Mouse (Mus musculus) heart, embryonic 15.5 days (tissue): Measurements from ENCODE around the gene Ctnnd2. TPM values are rescaled to one million over a fixed set of nuclear protein-coding genes. Genes with fewer than 3 reads are reported as not detected.
"Not testable (repeated sequence)": the region's sequence is repeated elsewhere in the genome, so short reads cannot be mapped to it uniquely, and the experiment has no call there.

Experiments
- ATAC-seq: fragments of 200-750 bp; cut with Nextera tagmentation; replicated peaks from 2 replicates; pipeline ENCODE4 v1.8.0; 2017; ENCODE audit warnings: low read depth, moderate TSS enrichment; ENCODE audit not compliant: insufficient number of reproducible peaks, insufficient read depth, low FRiP score
- H3K27ac ChIP-seq: fragments of 300-500 bp; sonication (generic); 2 replicates; pipeline ENCODE4 v1.5.1; 2015; ENCODE audit warnings: mild to moderate bottlenecking, inconsistent platforms
- H3K27me3 ChIP-seq: fragments of 300-500 bp; sonication (generic); 2 replicates; pipeline ENCODE4 v1.6.1; 2015; ENCODE audit warnings: inconsistent platforms
- H3K36me3 ChIP-seq: fragments of 300-500 bp; sonication (generic); 2 replicates; pipeline ENCODE4 v1.6.1; 2015; ENCODE audit warnings: mild to moderate bottlenecking, inconsistent platforms
- H3K4me1 ChIP-seq: fragments of 300-500 bp; sonication (generic); replicated peaks from 2 replicates; pipeline ENCODE4 v1.6.1; 2015; ENCODE audit warnings: inconsistent platforms
- H3K4me2 ChIP-seq: fragments of 300-500 bp; sonication (generic); 2 replicates; pipeline ENCODE4 v1.6.1; 2015; ENCODE audit warnings: inconsistent platforms, mild to moderate bottlenecking, moderate library complexity
- H3K4me3 ChIP-seq: fragments of 300-500 bp; sonication (generic); 2 replicates; pipeline ENCODE4 v1.5.1; 2015; ENCODE audit warnings: mild to moderate bottlenecking, inconsistent platforms
- H3K9ac ChIP-seq: fragments of 300-500 bp; sonication (generic); 2 replicates; pipeline ENCODE4 v1.6.1; 2015; ENCODE audit warnings: mild to moderate bottlenecking, inconsistent platforms
- H3K9me3 ChIP-seq: fragments of 300-500 bp; sonication (generic); replicated peaks from 2 replicates; pipeline ENCODE4 v1.6.1; 2016; ENCODE audit warnings: inconsistent platforms
- WGBS: fragments of 180-500 bp; shearing (Covaris S2); methylation state at CpG from one replicate; pipeline ENCODE4 v1.1.7; 2015; ENCODE audit warnings: mixed read lengths; 5-methylcytosine and 5-hydroxymethylcytosine counted together
- polyA plus RNA-seq: library from polyadenylated mRNA; unstranded; fragments of >200 nt; fragmentation: Nextera tagmentation; extraction: Ambion mirVana; gene quantifications from 2 replicates; pipeline ENCODE4 v1.2.1, GENCODE M21; 2015

Gene Ctnnd2
- 1.0 and 2.2 TPM in 2 replicates for polyA plus RNA-seq

- peak; percentile 73 for ATAC-seq
- H3K36me3 ChIP-seq = no peaks in the 10 kb centered on the region
- no peaks in the 10 kb centered on the region for H3K9me3 ChIP-seq
- peak within 1 kb of the TSS; percentile 98 for H3K4me2 ChIP-seq
- peak within 1 kb of the TSS; percentile 72 for H3K4me3 ChIP-seq
- peaks cover 18% of the 10 kb centered on the region for H3K4me1 ChIP-seq
- peak within 1 kb of the TSS; percentile 45 for H3K9ac ChIP-seq
- H3K27ac ChIP-seq = no peak within 1 kb of the TSS
- under 1% methylated on average over 97 of the region's 136 CpGs for WGBS
- peaks cover 52% of the 10 kb centered on the region for H3K27me3 ChIP-seq
Measured at GRCm38 (mm10) chr15:30172391-30173281, at the start of gene Ctnnd2. Ctnnd2 (plus strand) TSS chr15:30172593.

GRCm38 (mm10) chr15:30130705-30131104 is 41.7 kb upstream of the Ctnnd2 start:
- H3K4me1 ChIP-seq = no peaks in the 10 kb centered on the region
- 66% methylated on average over 6 of the region's 6 CpGs for WGBS
- H3K4me2 ChIP-seq = no peak overlapping the region
- no peak overlapping the region for H3K9ac ChIP-seq
- no peak for ATAC-seq
- H3K4me3 ChIP-seq = no peak overlapping the region
- no peaks in the 10 kb centered on the region for H3K36me3 ChIP-seq
- no peak overlapping the region for H3K27ac ChIP-seq
- no peaks in the 10 kb centered on the region for H3K27me3 ChIP-seq
- no peaks in the 10 kb centered on the region for H3K9me3 ChIP-seq

- H3K4me1 ChIP-seq, H3K4me2 ChIP-seq, ATAC-seq, H3K4me3 ChIP-seq, H3K27me3 ChIP-seq, H3K27ac ChIP-seq, H3K9ac ChIP-seq, H3K9me3 ChIP-seq, H3K36me3 ChIP-seq: not testable (repeated sequence)
- WGBS = 50% methylated on average over 1 of the region's 1 CpGs
Measured at GRCm38 (mm10) chr15:30139626-30140025, 32.8 kb upstream of the Ctnnd2 start.

- H3K9ac ChIP-seq = no peak overlapping the region
- H3K4me3 ChIP-seq = no peak overlapping the region
- H3K4me1 ChIP-seq = no peaks in the 10 kb centered on the region
- H3K9me3 ChIP-seq = no peaks in the 10 kb centered on the region
- no peak overlapping the region for H3K27ac ChIP-seq
- no peak for ATAC-seq
- H3K36me3 ChIP-seq = no peaks in the 10 kb centered on the region
- 72% methylated on average over 2 of the region's 2 CpGs for WGBS
- no peaks in the 10 kb centered on the region for H3K27me3 ChIP-seq
- H3K4me2 ChIP-seq = no peak overlapping the region
Measured at GRCm38 (mm10) chr15:30145413-30145812, 27.0 kb upstream of the Ctnnd2 start.

DNA sequence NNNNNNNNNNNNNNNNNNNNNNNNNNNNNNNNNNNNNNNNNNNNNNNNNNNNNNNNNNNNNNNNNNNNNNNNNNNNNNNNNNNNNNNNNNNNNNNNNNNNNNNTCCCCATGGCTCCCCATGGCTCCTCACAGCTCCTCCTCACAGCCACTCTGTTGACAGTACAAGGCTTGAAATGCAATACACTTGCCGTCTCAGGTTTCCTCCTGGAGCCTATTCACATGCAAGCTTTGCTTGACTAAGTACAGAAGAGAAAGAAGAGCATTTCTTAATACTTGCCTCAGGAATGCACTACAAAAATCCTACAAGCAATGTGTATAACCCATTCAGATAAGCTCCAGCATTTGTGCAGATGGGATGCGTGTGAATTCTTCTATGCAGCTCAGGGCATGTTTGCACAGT is 20.2 kb upstream of the Ctnnd2 start:
- ATAC-seq = no peak
- no peaks in the 10 kb centered on the region for H3K9me3 ChIP-seq
- 35% methylated on average over 2 of the region's 2 CpGs for WGBS

GRCm38 (mm10) chr15:30157975-30158374 is 14.4 kb upstream of the Ctnnd2 start:
- H3K27me3 ChIP-seq = no peaks in the 10 kb centered on the region
- ATAC-seq = no peak
- no peaks in the 10 kb centered on the region for H3K36me3 ChIP-seq
- H3K4me1 ChIP-seq = no peaks in the 10 kb centered on the region
- no peak overlapping the region for H3K4me2 ChIP-seq
- H3K9ac ChIP-seq = no peak overlapping the region
- 89% methylated on average over 1 of the region's 1 CpGs for WGBS
- no peak overlapping the region for H3K27ac ChIP-seq
- no peak overlapping the region for H3K4me3 ChIP-seq
- no peaks in the 10 kb centered on the region for H3K9me3 ChIP-seq

More for the DNA sequence above, 20.2 kb upstream of the Ctnnd2 start:
- no peak overlapping the region for H3K9ac ChIP-seq
- no peak overlapping the region for H3K27ac ChIP-seq
- H3K4me1 ChIP-seq = no peaks in the 10 kb centered on the region
- no peaks in the 10 kb centered on the region for H3K36me3 ChIP-seq
- no peak overlapping the region for H3K4me3 ChIP-seq
- H3K27me3 ChIP-seq = no peaks in the 10 kb centered on the region
- no peak overlapping the region for H3K4me2 ChIP-seq

DNA sequence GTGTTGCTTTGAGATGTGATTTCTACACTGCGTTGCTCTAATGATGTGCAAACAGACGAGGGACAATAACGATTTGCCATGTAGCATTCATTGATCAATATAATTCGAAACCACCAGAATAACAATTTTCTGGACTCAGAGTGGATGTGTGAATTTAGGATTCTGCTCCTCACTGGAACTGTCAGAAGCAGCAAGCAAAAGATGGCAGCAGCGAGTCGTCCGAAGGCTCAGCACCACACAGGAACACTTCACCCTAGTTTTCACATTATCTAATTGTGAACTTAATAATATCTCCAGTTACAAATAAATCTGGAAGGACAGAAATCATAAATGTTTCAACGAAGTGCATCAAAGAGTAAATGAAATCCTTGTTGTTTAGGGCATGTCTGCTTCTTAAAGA is 2.4 kb upstream of the Ctnnd2 start:
- Histone ChIP-seq H3K36me3 (no peaks in the 10 kb centered on the region), H3K4me3 (no peak overlapping the region), H3K9ac (no peak overlapping the region), H3K4me2 (no peak overlapping the region), H3K9me3 (no peaks in the 10 kb centered on the region), H3K4me1 (peaks cover 18% of the 10 kb centered on the region), H3K27me3 (peaks cover 50% of the 10 kb centered on the region), H3K27ac (no peak overlapping the region)
- WGBS = 60% methylated on average over 8 of the region's 8 CpGs
- ATAC-seq = no peak

DNA sequence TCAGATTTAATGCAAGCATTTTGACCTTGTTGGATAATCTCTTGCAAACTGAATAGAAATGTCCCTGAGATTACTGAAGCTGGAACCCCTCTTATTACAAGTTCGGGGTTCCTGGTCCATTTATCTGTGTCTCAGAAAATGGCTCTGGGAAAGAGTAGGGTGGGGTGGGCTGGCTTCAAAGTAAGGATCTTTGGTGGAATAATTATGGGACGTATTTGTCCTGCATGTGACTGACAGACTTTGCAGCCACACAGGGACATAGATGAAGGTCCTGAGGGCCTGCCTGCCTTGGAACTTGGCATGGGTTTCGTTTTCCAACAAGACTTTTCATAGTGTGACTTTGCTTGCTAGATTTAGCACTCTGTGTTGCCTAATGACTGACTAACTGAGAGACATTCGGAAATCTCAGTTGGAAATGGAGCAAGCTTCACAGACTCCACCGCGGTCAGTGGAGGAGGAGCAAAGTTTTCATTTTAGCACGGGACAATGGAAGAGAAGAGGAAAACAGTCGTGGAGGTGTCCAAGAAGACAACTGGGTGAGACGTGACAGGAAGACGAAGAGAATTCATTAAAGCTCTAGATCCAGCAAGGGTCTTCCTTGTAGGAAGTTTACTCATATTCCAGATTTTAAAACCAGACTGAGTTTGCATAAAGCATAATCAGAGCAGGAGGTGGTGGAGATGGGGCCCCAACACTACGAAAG is 749 bp upstream of the Ctnnd2 start:
- 19% methylated on average over 11 of the region's 11 CpGs for WGBS
- H3K4me3 ChIP-seq = peak overlapping the region; percentile 72
- no peak for ATAC-seq
- no peak overlapping the region for H3K27ac ChIP-seq
- peaks cover 18% of the 10 kb centered on the region for H3K4me1 ChIP-seq
- no peaks in the 10 kb centered on the region for H3K9me3 ChIP-seq
- no peak overlapping the region for H3K9ac ChIP-seq
- H3K36me3 ChIP-seq = no peaks in the 10 kb centered on the region
- H3K4me2 ChIP-seq = peak overlapping the region; percentile 98
- peaks cover 52% of the 10 kb centered on the region for H3K27me3 ChIP-seq

DNA sequence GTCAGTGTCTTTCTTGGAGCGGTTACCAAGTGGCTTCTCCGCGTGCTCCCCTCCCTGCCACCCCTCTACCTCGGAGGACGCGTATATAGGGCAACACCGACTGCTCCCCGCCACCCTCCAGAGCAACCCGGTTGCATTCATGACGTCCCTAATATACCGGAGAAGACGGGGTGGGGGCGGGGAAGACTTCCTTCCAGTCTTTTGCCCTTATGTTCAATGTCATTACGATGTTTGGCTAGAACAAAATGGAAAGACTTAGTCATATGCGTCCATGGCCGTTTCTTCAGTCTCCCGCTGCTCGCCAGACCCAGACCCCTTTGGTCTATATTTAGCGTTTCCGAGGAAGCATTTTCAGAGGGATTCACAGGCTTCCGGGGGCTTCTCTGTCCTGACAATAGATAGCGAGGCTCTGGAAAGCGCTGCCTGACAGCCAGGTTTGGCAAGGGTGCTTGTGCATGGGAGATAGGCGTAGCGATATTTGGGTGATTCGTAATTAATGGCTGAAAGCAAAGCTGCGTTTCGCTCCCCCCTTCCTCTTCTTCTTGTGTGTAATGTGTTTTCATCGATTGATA is 1.1 kb downstream of the Ctnnd2 start:
- H3K27me3 ChIP-seq = peaks cover 52% of the 10 kb centered on the region
- H3K9ac ChIP-seq = peak overlapping the region; percentile 45
- peak overlapping the region; percentile 98 for H3K4me2 ChIP-seq
- no peak overlapping the region for H3K27ac ChIP-seq
- peak; percentile 40; the same call in 1 of the 2 replicates for ATAC-seq
- WGBS = under 1% methylated on average over 29 of the region's 29 CpGs
- H3K36me3 ChIP-seq = no peaks in the 10 kb centered on the region
- H3K4me1 ChIP-seq = peaks cover 18% of the 10 kb centered on the region
- peak overlapping the region; percentile 72 for H3K4me3 ChIP-seq
- no peaks in the 10 kb centered on the region for H3K9me3 ChIP-seq

- H3K4me2 ChIP-seq = peak overlapping the region; percentile 98
- peak overlapping the region; percentile 72 for H3K4me3 ChIP-seq
- H3K9me3 ChIP-seq = no peaks in the 10 kb centered on the region
- peaks cover 52% of the 10 kb centered on the region for H3K27me3 ChIP-seq
- H3K36me3 ChIP-seq = no peaks in the 10 kb centered on the region
- H3K9ac ChIP-seq = no peak overlapping the region
- no peak overlapping the region for H3K27ac ChIP-seq
- peaks cover 18% of the 10 kb centered on the region for H3K4me1 ChIP-seq
- WGBS = 43% methylated on average over 7 of the region's 7 CpGs
- no peak for ATAC-seq
Measured at GRCm38 (mm10) chr15:30174321-30174720, 1.9 kb downstream of the Ctnnd2 start.

- no peak for ATAC-seq
- H3K27me3 ChIP-seq = no peaks in the 10 kb centered on the region
- H3K4me2 ChIP-seq = no peak overlapping the region
- no peaks in the 10 kb centered on the region for H3K36me3 ChIP-seq
- H3K9me3 ChIP-seq = no peaks in the 10 kb centered on the region
- no peak overlapping the region for H3K27ac ChIP-seq
- no peaks in the 10 kb centered on the region for H3K4me1 ChIP-seq
- WGBS = 89% methylated on average over 7 of the region's 7 CpGs
- no peak overlapping the region for H3K9ac ChIP-seq
- no peak overlapping the region for H3K4me3 ChIP-seq
Measured at GRCm38 (mm10) chr15:30184020-30184419, 11.6 kb downstream of the Ctnnd2 start.
